In the genomic region with DNA sequence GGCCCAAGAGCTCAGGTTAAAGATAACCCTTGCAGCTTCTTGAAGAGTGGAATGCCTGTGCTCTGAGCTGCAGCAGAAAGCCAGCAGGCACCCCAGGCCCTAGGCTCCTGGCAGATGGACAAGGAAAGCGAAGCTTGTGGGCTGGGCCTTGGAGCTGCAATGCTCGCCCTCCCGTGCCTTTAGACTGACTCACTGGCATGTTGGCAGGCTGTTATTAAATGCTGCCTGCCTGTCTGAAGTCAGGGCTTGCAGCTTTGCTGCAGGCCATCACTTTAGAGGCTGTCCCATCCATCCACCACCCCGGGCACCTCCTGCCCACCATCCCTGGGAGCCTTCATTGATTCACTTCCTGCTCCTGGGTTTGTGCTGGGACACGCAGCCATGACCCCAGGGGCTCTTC, we compare ENCODE assay signal across 9 mouse cellular contexts. TPM values are rescaled to one million over a fixed set of nuclear protein-coding genes. Genes with fewer than 3 reads are reported as not detected.
DNase-seq lines count a peak whose midpoint lies in the region; ATAC-seq lines count a peak whose summit lies in the region.
"Had no signal": no experiment of that assay in that cellular context is flagged by ENCODE, and none has a peak within 500 bp of the region (broad histone marks: within the 10 kb centered on the region; RNA-seq: fewer than 3 reads in every experiment).

No protein-coding gene starts in this region.

- H3K27ac ChIP-seq in forebrain, embryonic 14.5 days (ENCODE audit: low read depth, low read length), result no peak overlapping the region
- H3K27ac ChIP-seq in forebrain, embryonic 10.5 days, result no peak overlapping the region
- H3K27ac ChIP-seq in heart, embryonic 15.5 days, result peak overlapping the region; percentile 60
- H3K27ac ChIP-seq in lung, embryonic 15.5 days, result no peak overlapping the region

- no peaks in the 10 kb centered on the region for H3K36me3 ChIP-seq in forebrain, embryonic 14.5 days (ENCODE audit: control insufficient read depth, insufficient read depth, low read length)
- no peaks in the 10 kb centered on the region for H3K36me3 ChIP-seq in forebrain, embryonic 10.5 days (replicated peaks)
- H3K36me3 ChIP-seq in heart, embryonic 15.5 days, result no peaks in the 10 kb centered on the region
- H3K36me3 ChIP-seq in lung, embryonic 15.5 days, result no peaks in the 10 kb centered on the region

- H3K4me1 ChIP-seq in forebrain, embryonic 14.5 days (ENCODE audit: control insufficient read depth, insufficient read depth, low read length), result no peaks in the 10 kb centered on the region
- peaks cover 4% of the 10 kb centered on the region; the same call in 1 of the 2 replicates for H3K4me1 ChIP-seq in forebrain, embryonic 10.5 days
- peaks cover 13% of the 10 kb centered on the region for H3K4me1 ChIP-seq in heart, embryonic 15.5 days (replicated peaks)
- peaks cover 6% of the 10 kb centered on the region; the same call in 1 of the 2 replicates for H3K4me1 ChIP-seq in lung, embryonic 15.5 days
- H3K4me1 ChIP-seq: megakaryocyte, embryonic 14.5 days had no signal

- H3K9me3 ChIP-seq in forebrain, embryonic 14.5 days (replicated peaks; ENCODE audit: control insufficient read depth, low read length), result no peaks in the 10 kb centered on the region
- peaks cover 2% of the 10 kb centered on the region; the same call in 1 of the 2 replicates for H3K9me3 ChIP-seq in forebrain, embryonic 10.5 days
- H3K9me3 ChIP-seq in heart, embryonic 15.5 days (replicated peaks), result no peaks in the 10 kb centered on the region
- H3K9me3 ChIP-seq in lung, embryonic 15.5 days, result no peaks in the 10 kb centered on the region

- DNase-seq in forebrain, embryonic 14.5 days (ENCODE audit: low spot score), result peak; percentile 16
- no peak for DNase-seq in forebrain, embryonic 10.5 days (ENCODE audit: extremely low spot score, low spot score)
- DNase-seq in cerebellum, postnatal 36 days, result peak; percentile 49
- no peak for DNase-seq in spleen, postnatal 14 days (ENCODE audit: low spot score in 2 of 2)
- no peak for DNase-seq in right cerebral cortex, postnatal 14 days

- no peak overlapping the region for H3K4me2 ChIP-seq in forebrain, embryonic 14.5 days (ENCODE audit: low read length)
- H3K4me2 ChIP-seq in heart, embryonic 15.5 days, result no peak overlapping the region
- H3K4me2 ChIP-seq in lung, embryonic 15.5 days, result no peak overlapping the region

- H3K27me3 ChIP-seq in forebrain, embryonic 14.5 days (replicated peaks; ENCODE audit: control insufficient read depth, insufficient read depth, low read length), result no peaks in the 10 kb centered on the region
- H3K27me3 ChIP-seq in forebrain, embryonic 10.5 days (ENCODE audit: poor library complexity, severe bottlenecking), result no peaks in the 10 kb centered on the region
- no peaks in the 10 kb centered on the region for H3K27me3 ChIP-seq in heart, embryonic 15.5 days
- H3K27me3 ChIP-seq in lung, embryonic 15.5 days, result no peaks in the 10 kb centered on the region
- H3K27me3 ChIP-seq: megakaryocyte, embryonic 14.5 days had no signal

- H3K4me3 ChIP-seq in forebrain, embryonic 14.5 days (ENCODE audit: low read depth, low read length), result no peak overlapping the region
- H3K4me3 ChIP-seq in forebrain, embryonic 10.5 days, result no peak overlapping the region
- H3K4me3 ChIP-seq in heart, embryonic 15.5 days, result no peak overlapping the region
- no peak overlapping the region for H3K4me3 ChIP-seq in lung, embryonic 15.5 days
- H3K4me3 ChIP-seq: megakaryocyte, embryonic 14.5 days had no signal

- H3K9ac ChIP-seq in forebrain, embryonic 14.5 days (ENCODE audit: low read length), result no peak overlapping the region
- no peak overlapping the region for H3K9ac ChIP-seq in heart, embryonic 15.5 days
- no peak overlapping the region for H3K9ac ChIP-seq in lung, embryonic 15.5 days

- WGBS in forebrain, embryonic 14.5 days, result 79% methylated on average over 5 of the region's 5 CpGs
- 88% methylated on average over 5 of the region's 5 CpGs for WGBS in forebrain, embryonic 10.5 days
- 48% methylated on average over 5 of the region's 5 CpGs for WGBS in heart, embryonic 15.5 days
- WGBS in lung, embryonic 15.5 days, result 59% methylated on average over 5 of the region's 5 CpGs

- no peak for ATAC-seq in forebrain, embryonic 14.5 days
- ATAC-seq in heart, embryonic 15.5 days (replicated peaks; ENCODE audit: insufficient number of reproducible peaks, insufficient read depth, low FRiP score, low read depth), result peak; percentile 85
- ATAC-seq in lung, embryonic 15.5 days (ENCODE audit: borderline replicate concordance, extremely low read depth, low FRiP score, low TSS enrichment), result peak; percentile 31; the same call in 1 of the 2 replicates
- no peak for ATAC-seq in inflammation-experienced regulatory T-cells, adult 6 months

RNA-seq across cellular contexts. Expression of gene Slc7a1, which starts 44.0 kb away (rescaled TPM):
- polyA plus RNA-seq in forebrain, embryonic 14.5 days (2014; fragmentation: Nextera tagmentation; extraction: Ambion mirVana), result 30.0 and 44.2 TPM in 2 replicates
- 17.4 and 17.6 TPM in 2 replicates for polyA plus RNA-seq in forebrain, embryonic 10.5 days (2016; fragmentation: Nextera tagmentation; extraction: Ambion mirVana)
- 13.6 and 17.1 TPM in 2 replicates for polyA plus RNA-seq in heart, embryonic 15.5 days (2015; fragmentation: Nextera tagmentation; extraction: Ambion mirVana)
- polyA plus RNA-seq in lung, embryonic 15.5 days (2015; fragmentation: Nextera tagmentation; extraction: Ambion mirVana), result 15.5 TPM in 2 replicates
- polyA plus RNA-seq in inflammation-experienced regulatory T-cells, adult 6 months (2017; shearing (Covaris generic)), result 10 to 100 TPM in 2 of 3 experiments, 1 to 10 TPM in 1; 8.5 to 21.4 (median 11.4) TPM

Comparison
In these comparisons a context has a peak if more than half of its experiments do, and no peak if none do; other contexts are left out.
1. DNase-seq: peak in forebrain, embryonic 14.5 days (single experiment) and cerebellum, postnatal 36 days (2 of 2); none in forebrain, embryonic 10.5 days (single experiment), spleen, postnatal 14 days (0 of 2) and right cerebral cortex, postnatal 14 days (single experiment).
2. ATAC-seq: peak in heart, embryonic 15.5 days (single experiment) and lung, embryonic 15.5 days (single experiment); none in forebrain, embryonic 14.5 days (single experiment) and inflammation-experienced regulatory T-cells, adult 6 months (single experiment).